Mouse (Mus musculus): ENCODE data around the gene Tas2r143. TPM values are rescaled to one million over a fixed set of nuclear protein-coding genes. Genes with fewer than 3 reads are reported as not detected.

Tas2r143 gene
- polyA plus RNA-seq (2016; fragmentation: Nextera tagmentation; extraction: Ambion mirVana) = not detected in 2 replicates

DNA sequence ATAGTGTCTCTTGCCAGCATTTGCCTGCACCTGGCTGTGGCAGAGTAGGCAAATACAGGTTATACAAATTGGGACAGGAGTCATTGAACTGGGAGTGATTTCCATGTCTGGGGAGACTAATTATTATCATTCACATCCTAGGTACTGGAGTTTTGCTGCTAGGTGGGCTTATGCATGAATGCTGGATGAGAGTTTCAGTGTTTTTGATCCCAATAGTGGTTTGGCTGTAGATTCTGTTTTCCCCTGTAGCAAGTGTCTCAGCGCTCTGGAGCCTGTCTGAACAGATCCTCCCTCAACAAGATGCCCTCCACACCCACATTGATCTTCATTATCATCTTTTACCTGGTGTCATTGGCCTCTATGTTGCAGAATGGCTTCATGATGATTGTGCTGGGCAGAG lies at the start of gene Tas2r143:
TSS of gene Tas2r143 (plus strand) at position 301 of the 400 bp plus-strand sequence.
- 96% methylated on average over 1 of the region's 1 CpGs for WGBS
- no peaks in the 10 kb centered on the region for H3K36me3 ChIP-seq (replicated peaks)

GRCm38 (mm10) chr6:42350968-42351775 lies 48.9 kb upstream of the Tas2r143 start:
- Histone ChIP-seq H3K27ac (0 out of 2 replicates have a peak overlapping the region, but pooled peaks have one; percentile 93), H3K9me3 (no peaks in the 10 kb centered on the region), H3K4me1 (peaks cover 39% of the 10 kb centered on the region), H3K4me2 (peak overlapping the region; percentile 86), H3K27me3 (no peaks in the 10 kb centered on the region), H3K9ac (peak overlapping the region; percentile 81), H3K36me3 (replicated peaks) (peaks cover 29% of the 10 kb centered on the region), H3K4me3 (replicated peaks) (peak overlapping the region; percentile 81)
- WGBS = 46% methylated on average over 13 of the region's 13 CpGs
- no peak for ATAC-seq (ENCODE audit: low FRiP score)

More for the DNA sequence above, at the start of gene Tas2r143:
- Histone ChIP-seq H3K9me3 (no peaks in the 10 kb centered on the region), H3K9ac (no peak within 1 kb of the TSS), H3K27me3 (no peaks in the 10 kb centered on the region), H3K4me3 (replicated peaks) (no peak within 1 kb of the TSS), H3K4me1 (no peaks in the 10 kb centered on the region), H3K27ac (no peak within 1 kb of the TSS), H3K4me2 (no peak within 1 kb of the TSS)
- ATAC-seq (ENCODE audit: low FRiP score) = no peak

DNA sequence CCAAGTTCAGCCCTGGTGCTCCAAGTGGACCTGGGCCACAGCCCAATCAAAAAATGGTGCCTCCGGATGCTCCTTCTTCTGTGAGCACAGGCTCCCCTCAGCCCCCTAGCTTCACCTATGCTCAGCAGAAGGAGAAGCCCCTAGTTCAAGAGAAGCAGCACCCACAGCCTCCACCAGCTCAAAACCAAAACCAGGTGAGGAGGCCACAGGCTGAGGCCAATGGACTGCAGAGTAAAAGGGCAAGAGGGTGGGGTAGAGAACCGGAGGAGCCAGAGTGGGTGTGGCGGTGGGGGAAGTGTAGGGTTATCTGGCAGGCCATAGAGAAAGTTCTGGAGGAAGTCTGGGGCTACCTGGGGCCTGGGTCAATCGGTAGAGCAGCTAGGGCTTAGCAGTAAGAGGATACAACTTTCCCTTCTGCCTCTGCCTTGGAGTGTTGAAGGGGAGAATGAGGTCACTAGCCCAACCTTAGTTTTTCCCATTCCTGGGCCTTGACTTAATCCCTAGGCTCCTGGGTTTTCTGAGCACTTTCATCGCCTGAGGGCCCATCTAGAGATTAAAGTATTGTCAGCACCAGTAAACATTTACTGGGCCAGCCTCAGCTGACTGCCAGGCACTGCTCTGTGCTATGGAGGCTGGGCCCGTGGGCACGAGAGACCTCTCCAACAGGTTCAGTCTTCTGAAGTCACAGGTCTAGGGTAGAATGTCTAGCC lies 48.1 kb upstream of the Tas2r143 start:
- Histone ChIP-seq H3K4me1 (peaks cover 39% of the 10 kb centered on the region), H3K4me2 (no peak overlapping the region), H3K36me3 (replicated peaks) (peaks cover 36% of the 10 kb centered on the region), H3K9me3 (no peaks in the 10 kb centered on the region), H3K27ac (no peak overlapping the region), H3K9ac (no peak overlapping the region), H3K27me3 (no peaks in the 10 kb centered on the region), H3K4me3 (replicated peaks) (0 out of 2 replicates have a peak overlapping the region, but pooled peaks have one; percentile 13)
- no peak for ATAC-seq (ENCODE audit: low FRiP score)
- 87% methylated on average over 7 of the region's 7 CpGs for WGBS

DNA sequence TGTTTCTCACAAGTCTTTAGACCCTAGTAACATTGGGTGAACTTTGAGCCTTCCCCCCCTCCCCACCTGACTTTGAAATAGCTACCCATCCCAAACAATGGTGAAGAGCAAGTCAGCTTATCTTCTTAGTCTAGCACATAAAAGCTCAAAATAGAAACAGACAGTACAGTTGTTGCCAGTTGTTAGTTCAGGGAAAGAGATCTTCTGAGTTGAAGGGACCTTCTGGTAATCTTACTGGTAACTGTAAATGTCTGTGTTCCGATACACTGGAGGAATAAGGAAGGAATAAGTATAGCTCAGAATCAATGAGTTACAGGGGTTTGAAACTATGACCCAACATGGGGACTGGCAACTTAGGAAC lies 47.6 kb upstream of the Tas2r143 start:
- Histone ChIP-seq H3K4me3 (replicated peaks) (no peak overlapping the region), H3K27ac (no peak overlapping the region), H3K9me3 (no peaks in the 10 kb centered on the region), H3K27me3 (no peaks in the 10 kb centered on the region), H3K4me2 (no peak overlapping the region), H3K4me1 (peaks cover 39% of the 10 kb centered on the region), H3K9ac (no peak overlapping the region), H3K36me3 (replicated peaks) (peaks cover 42% of the 10 kb centered on the region)
- ATAC-seq (ENCODE audit: low FRiP score) = no peak
- 95% methylated on average over 1 of the region's 1 CpGs for WGBS

- no peak for ATAC-seq (ENCODE audit: low FRiP score)
- Histone ChIP-seq H3K9me3 (no peaks in the 10 kb centered on the region), H3K4me1 (peaks cover 39% of the 10 kb centered on the region), H3K9ac (no peak overlapping the region), H3K4me2 (no peak overlapping the region), H3K27me3 (no peaks in the 10 kb centered on the region), H3K27ac (no peak overlapping the region), H3K36me3 (replicated peaks) (peaks cover 49% of the 10 kb centered on the region), H3K4me3 (replicated peaks) (no peak overlapping the region)
- whole genome bisulfite sequencing = 91% methylated on average over 8 of the region's 8 CpGs
These were observed 46.9 kb upstream of the Tas2r143 start for GRCm38 (mm10) chr6:42353180-42353579.

DNA sequence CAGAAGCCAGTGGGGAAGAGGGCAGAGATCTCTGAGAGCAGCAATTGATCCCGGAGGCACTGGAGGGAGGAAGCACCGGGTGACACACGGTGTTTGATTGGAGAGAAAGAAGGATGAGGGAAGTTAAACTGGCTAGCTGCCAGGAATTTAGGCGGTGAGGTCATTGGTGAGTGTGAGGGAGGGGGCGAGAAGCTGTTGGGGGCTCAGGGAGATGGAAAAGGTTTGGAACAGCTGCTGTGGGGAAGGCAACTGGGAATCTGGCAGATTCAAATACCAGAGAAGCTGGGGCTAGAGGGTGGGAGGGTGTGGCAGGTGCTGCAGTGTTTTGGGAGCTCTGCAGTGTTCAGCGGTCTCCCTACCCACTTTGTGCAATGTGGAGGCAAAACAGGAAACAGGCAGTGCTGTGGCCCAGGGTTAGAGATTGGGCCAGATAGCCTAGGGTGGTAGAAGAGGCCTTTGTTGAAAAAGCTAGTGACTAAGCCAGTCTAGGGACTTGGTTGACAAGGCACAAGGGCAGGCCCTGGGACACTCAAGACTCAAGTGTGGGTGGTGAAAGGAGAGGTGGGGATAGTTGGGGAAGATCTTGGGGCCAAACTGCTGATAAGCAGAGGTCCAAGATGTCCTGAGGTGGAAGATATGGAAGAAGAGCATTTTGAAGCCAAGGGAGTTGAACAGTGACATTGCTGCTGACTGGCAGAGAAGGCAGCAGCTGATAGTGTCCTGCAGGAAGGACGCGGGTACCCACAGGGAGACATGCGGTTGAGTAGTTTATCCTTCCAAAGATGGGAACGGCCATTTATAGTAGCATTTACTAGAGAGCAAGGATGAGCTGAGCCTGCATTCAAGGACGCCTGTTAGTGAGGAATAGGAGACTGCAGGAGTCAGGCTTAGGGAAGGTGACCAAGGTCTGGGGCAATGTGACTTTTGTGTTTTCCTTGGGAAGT lies 45.7 kb upstream of the Tas2r143 start:
- Histone ChIP-seq H3K4me3 (replicated peaks) (no peak overlapping the region), H3K4me1 (peaks cover 35% of the 10 kb centered on the region), H3K9ac (no peak overlapping the region), H3K9me3 (no peaks in the 10 kb centered on the region), H3K27me3 (no peaks in the 10 kb centered on the region), H3K36me3 (replicated peaks) (peaks cover 60% of the 10 kb centered on the region), H3K27ac (no peak overlapping the region), H3K4me2 (no peak overlapping the region)
- ATAC-seq (ENCODE audit: low FRiP score) = no peak
- WGBS = 69% methylated on average over 11 of the region's 11 CpGs

DNA sequence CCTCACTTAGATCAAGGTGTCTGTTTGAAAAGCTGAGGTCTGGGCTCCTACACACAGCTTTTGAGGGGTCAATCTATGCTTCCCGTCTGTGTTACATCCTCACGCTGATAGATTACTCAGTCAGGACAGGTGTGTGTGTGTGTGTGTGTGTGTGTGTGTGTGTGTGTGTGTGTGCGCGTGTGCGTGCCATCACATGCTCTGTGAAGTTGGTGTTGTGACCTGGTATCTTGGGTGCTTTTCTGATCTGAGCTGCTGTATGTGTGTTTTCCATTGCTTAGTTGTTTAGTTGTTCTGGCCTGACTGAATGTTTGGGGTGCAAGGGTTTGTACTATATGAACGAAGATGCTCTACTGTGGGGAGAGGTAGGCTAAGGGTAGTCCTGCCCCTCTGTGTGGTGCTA lies 44.7 kb upstream of the Tas2r143 start:
- ATAC-seq (ENCODE audit: low FRiP score) = no peak
- Histone ChIP-seq H3K4me3 (replicated peaks) (no peak overlapping the region), H3K27me3 (no peaks in the 10 kb centered on the region), H3K9me3 (no peaks in the 10 kb centered on the region), H3K4me2 (no peak overlapping the region), H3K4me1 (peaks cover 35% of the 10 kb centered on the region), H3K27ac (no peak overlapping the region), H3K9ac (no peak overlapping the region), H3K36me3 (replicated peaks) (peaks cover 68% of the 10 kb centered on the region)
- 87% methylated on average over 6 of the region's 6 CpGs for WGBS

DNA sequence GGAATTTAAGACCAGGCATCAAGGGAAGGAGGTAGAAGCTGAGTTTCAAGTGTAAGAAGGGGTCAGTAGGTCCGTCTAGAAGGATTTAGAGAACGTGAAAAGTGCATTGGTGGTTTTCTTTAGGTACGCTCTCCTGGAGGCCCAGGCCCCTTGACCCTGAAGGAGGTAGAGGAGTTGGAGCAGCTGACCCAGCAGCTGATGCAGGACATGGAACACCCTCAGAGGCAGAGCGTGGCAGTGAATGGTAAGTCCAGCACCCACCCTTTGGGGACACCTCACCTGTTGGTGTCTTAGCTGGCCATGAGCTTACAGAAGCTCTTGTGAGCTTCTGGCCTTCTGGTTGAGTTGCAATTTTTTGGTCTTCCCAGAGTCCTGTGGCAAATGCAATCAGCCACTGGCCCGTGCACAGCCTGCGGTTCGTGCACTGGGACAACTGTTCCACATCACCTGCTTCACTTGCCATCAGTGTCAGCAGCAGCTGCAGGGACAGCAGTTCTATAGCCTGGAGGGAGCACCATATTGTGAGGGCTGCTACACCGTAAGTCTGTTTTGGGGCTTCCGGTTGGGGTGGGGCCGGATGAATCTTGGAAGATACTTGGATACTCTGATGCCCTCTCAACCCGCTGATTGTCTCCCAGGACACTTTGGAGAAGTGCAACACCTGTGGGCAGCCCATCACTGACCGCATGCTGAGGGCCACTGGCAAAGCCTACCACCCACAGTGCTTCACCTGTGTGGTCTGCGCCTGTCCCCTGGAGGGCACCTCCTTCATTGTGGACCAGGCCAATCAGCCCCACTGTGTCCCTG lies 44.0 kb upstream of the Tas2r143 start:
- Histone ChIP-seq H3K4me3 (replicated peaks) (no peak overlapping the region), H3K27me3 (no peaks in the 10 kb centered on the region), H3K36me3 (replicated peaks) (peaks cover 68% of the 10 kb centered on the region), H3K9ac (no peak overlapping the region), H3K4me1 (peaks cover 29% of the 10 kb centered on the region), H3K9me3 (no peaks in the 10 kb centered on the region), H3K4me2 (no peak overlapping the region), H3K27ac (no peak overlapping the region)
- 93% methylated on average over 13 of the region's 13 CpGs for WGBS
- ATAC-seq (ENCODE audit: low FRiP score) = no peak

GRCm38 (mm10) chr6:42356913-42357312 lies 43.1 kb upstream of the Tas2r143 start:
- Histone ChIP-seq H3K4me1 (peaks cover 20% of the 10 kb centered on the region), H3K4me2 (no peak overlapping the region), H3K36me3 (replicated peaks) (peaks cover 63% of the 10 kb centered on the region), H3K4me3 (replicated peaks) (no peak overlapping the region), H3K27ac (no peak overlapping the region), H3K27me3 (no peaks in the 10 kb centered on the region), H3K9ac (no peak overlapping the region), H3K9me3 (no peaks in the 10 kb centered on the region)
- 94% methylated on average over 5 of the region's 5 CpGs for WGBS
- no peak for ATAC-seq (ENCODE audit: low FRiP score)

DNA sequence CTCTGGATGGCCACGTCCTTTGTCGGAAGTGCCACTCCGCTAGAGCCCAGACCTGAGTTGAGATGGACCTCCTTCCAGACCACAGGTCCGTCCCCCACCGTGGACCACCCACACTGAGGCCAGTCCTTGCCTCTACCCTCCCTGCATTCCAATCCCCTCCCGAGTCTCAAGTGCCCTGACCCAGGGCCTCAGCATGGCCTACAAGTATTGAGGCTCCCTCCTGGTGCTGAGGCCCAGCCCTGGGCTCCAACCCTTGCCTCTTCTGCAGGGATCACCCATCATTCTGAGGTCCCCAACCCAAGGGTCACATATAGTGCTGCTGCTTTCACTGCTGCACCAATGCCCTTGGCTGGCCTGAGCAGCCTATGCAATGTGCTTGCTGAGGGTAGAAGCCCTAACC lies 42.1 kb upstream of the Tas2r143 start:
- Histone ChIP-seq H3K9ac (no peak overlapping the region), H3K4me1 (peaks cover 18% of the 10 kb centered on the region), H3K4me2 (no peak overlapping the region), H3K27me3 (no peaks in the 10 kb centered on the region), H3K9me3 (no peaks in the 10 kb centered on the region), H3K27ac (no peak overlapping the region), H3K36me3 (replicated peaks) (peaks cover 54% of the 10 kb centered on the region), H3K4me3 (replicated peaks) (no peak overlapping the region)
- no peak for ATAC-seq (ENCODE audit: low FRiP score)
- 80% methylated on average over 6 of the region's 6 CpGs for WGBS

DNA sequence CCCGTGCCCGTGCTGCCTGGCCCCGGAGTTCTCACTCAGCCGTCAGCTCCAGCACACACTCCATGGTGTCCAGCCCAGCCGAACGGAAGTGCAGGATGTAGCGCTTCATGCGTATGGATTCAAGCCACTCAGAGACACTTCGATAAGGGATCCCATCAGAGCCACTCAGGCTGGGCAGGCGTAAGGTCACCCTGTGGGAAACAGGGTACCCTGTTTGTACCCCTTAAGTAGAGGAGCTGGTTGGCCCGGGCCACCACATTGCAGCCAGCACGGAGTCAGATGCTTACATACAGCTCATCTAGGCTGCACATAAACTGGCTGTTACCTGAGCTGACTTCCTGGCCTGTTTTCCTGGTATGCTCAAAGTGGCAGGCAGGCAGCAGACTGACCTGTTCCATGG lies 41.1 kb upstream of the Tas2r143 start:
- Histone ChIP-seq H3K9ac (no peak overlapping the region), H3K36me3 (replicated peaks) (peaks cover 52% of the 10 kb centered on the region), H3K27me3 (no peaks in the 10 kb centered on the region), H3K4me2 (no peak overlapping the region), H3K4me1 (peaks cover 10% of the 10 kb centered on the region), H3K27ac (no peak overlapping the region), H3K9me3 (no peaks in the 10 kb centered on the region), H3K4me3 (replicated peaks) (no peak overlapping the region)
- no peak for ATAC-seq (ENCODE audit: low FRiP score)
- WGBS = 93% methylated on average over 12 of the region's 12 CpGs

Measured in forebrain, embryonic 12.5 days (tissue).